Mouse (Mus musculus) thymus, adult 2 months (tissue): ENCODE data around the gene Uqcc3. TPM values are rescaled to one million over a fixed set of nuclear protein-coding genes. Genes with fewer than 3 reads are reported as not detected.
"Not testable (repeated sequence)": the region's sequence is repeated elsewhere in the genome, so short reads cannot be mapped to it uniquely, and the experiment has no call there.

Experiments used
- DNase-seq: peaks from one replicate; pipeline ENCODE4 v3.0.0; 2021
- H3K27ac ChIP-seq: fragments of 200-500 bp; 2 replicates; pipeline ENCODE4 v1.5.1; 2012; ENCODE audit warnings: low read length, control low read depth; ENCODE audit not compliant: control insufficient read depth, insufficient read depth
- H3K27me3 ChIP-seq: fragments of 200-500 bp; 2 replicates; pipeline ENCODE4 v1.6.1; 2012; ENCODE audit warnings: mild to moderate bottlenecking, low read length, moderate library complexity, mixed read lengths; ENCODE audit not compliant: control insufficient read depth, insufficient read depth
- H3K36me3 ChIP-seq: fragments of 200-500 bp; 2 replicates; pipeline ENCODE4 v1.6.1; 2012; ENCODE audit warnings: mild to moderate bottlenecking, low read length, moderate library complexity; ENCODE audit not compliant: control insufficient read depth, insufficient read depth
- H3K4me1 ChIP-seq: fragments of 200-500 bp; replicated peaks from 2 replicates; pipeline ENCODE4 v1.6.1; 2012; ENCODE audit warnings: low read length; ENCODE audit not compliant: control insufficient read depth, insufficient read depth
- H3K4me3 ChIP-seq: fragments of 200-500 bp; 2 replicates; pipeline ENCODE4 v1.5.1; 2012; ENCODE audit warnings: mild to moderate bottlenecking, low read length, control low read depth, moderate library complexity; ENCODE audit not compliant: control insufficient read depth, insufficient read depth
- CTCF ChIP-seq: fragments of 200-500 bp; IDR thresholded peaks from 2 replicates; pipeline ENCODE4 v1.5.1; 2012; ENCODE audit warnings: mild to moderate bottlenecking, control low read depth, low read length, moderate library complexity, borderline replicate concordance; ENCODE audit not compliant: control insufficient read depth, poor library complexity, insufficient read depth; ENCODE audit errors: extremely low read depth
- POLR2A ChIP-seq: fragments of 200-500 bp; IDR thresholded peaks from 2 replicates; pipeline ENCODE4 v1.6.1; 2012; ENCODE audit warnings: mild to moderate bottlenecking, low read length, control low read depth, moderate library complexity; ENCODE audit not compliant: control insufficient read depth, poor library complexity, insufficient read depth; ENCODE audit errors: extremely low read depth
- WGBS: fragments of 180-500 bp; shearing (Covaris S2); methylation state at CpG from one replicate; pipeline ENCODE4 v1.1.7; 2018; 5-methylcytosine and 5-hydroxymethylcytosine counted together
- polyA plus RNA-seq: library from polyadenylated mRNA; depleted of rRNA; stranded (reverse); fragments of >200 nt; gene quantifications from 2 replicates; pipeline ENCODE4 v1.2.3, GENCODE M21; 2012

Uqcc3 gene
- polyA plus RNA-seq, 1 experiment: 39.2 TPM

GRCm38 (mm10) chr19:8841012-8841411, 39.7 kb downstream of the Uqcc3 start:
- DNase-seq: no peak
- 88% methylated on average over 7 of the region's 7 CpGs for whole genome bisulfite sequencing
- H3K4me3 ChIP-seq: no peak overlapping the region

GRCm38 (mm10) chr19:8839908-8840791, 40.6 kb downstream of the Uqcc3 start:
- H3K4me3 ChIP-seq: peak overlapping the region; percentile 69
- WGBS: 31% methylated on average over 29 of the region's 29 CpGs
- H3K27ac ChIP-seq: no peak overlapping the region
- H3K4me1 ChIP-seq: peaks cover 33% of the 10 kb centered on the region
- peak; percentile 63 for DNase-seq
- no peaks in the 10 kb centered on the region for H3K36me3 ChIP-seq
- H3K27me3 ChIP-seq: no peaks in the 10 kb centered on the region
- TF ChIP-seq POLR2A (no peak), CTCF (no peak)

More at GRCm38 (mm10) chr19:8841012-8841411, 39.7 kb downstream of the Uqcc3 start:
- peaks cover 33% of the 10 kb centered on the region for H3K4me1 ChIP-seq
- H3K27me3 ChIP-seq: no peaks in the 10 kb centered on the region
- peaks cover 1% of the 10 kb centered on the region; the same call in 1 of the 2 replicates for H3K36me3 ChIP-seq
- TF ChIP-seq POLR2A: no peak
- no peak for TF ChIP-seq CTCF
- no peak overlapping the region for H3K27ac ChIP-seq

DNA sequence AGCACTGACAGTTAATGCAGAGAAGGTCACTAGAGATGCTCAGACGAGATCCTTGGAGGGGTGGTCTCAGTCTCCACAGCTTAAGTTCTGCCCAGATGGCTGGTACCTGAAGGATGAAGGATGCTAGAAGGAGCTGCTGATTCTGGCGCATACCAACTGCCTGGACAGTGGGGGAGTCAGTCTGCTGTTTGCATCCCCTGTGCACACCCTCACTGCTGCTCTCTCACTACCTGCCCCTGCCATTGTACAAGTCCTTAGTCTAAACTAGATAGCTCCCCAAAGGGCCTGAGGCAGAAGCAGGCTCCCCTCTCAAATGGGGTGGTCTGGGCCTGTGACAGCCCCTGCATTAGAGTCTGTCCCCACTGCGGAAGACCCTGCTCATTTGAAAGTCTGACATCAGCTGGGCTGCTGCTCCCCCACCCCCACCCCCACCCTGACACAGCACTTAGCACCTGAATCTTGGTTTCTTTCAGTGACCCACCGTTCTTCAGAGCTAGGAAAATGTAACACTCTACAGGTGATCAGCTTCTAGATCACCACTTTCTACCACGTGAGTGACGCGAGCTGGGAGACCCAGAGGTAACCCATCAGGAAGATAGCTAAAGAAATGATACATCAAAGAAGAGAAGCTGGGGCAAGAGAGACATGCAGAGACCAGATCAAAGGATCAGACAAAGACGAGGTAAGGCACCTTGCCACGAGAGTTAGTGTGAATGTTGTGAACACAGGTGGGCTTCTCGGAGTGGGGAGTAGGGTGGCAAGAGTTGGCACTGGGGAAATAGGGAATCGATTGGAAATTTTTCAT, 41.4 kb downstream of the Uqcc3 start, which contains the start of gene Gng3:
Gene Gng3 (minus strand): TSS at position 92 of the 805 bp plus-strand sequence.
- Histone ChIP-seq H3K27ac (no peak within 1 kb of the TSS), H3K36me3 (peaks cover 5% of the 10 kb centered on the region), H3K4me3 (peak within 1 kb of the TSS; percentile 86), H3K4me1 (peaks cover 33% of the 10 kb centered on the region), H3K27me3 (no peaks in the 10 kb centered on the region)
- no peak for DNase-seq
- TF ChIP-seq POLR2A (no peak), CTCF (no peak)
- 64% methylated on average over 11 of the region's 11 CpGs for WGBS

- DNase-seq: no peak
These were observed 42.5 kb downstream of the Uqcc3 start for GRCm38 (mm10) chr19:8838041-8838730.

DNA sequence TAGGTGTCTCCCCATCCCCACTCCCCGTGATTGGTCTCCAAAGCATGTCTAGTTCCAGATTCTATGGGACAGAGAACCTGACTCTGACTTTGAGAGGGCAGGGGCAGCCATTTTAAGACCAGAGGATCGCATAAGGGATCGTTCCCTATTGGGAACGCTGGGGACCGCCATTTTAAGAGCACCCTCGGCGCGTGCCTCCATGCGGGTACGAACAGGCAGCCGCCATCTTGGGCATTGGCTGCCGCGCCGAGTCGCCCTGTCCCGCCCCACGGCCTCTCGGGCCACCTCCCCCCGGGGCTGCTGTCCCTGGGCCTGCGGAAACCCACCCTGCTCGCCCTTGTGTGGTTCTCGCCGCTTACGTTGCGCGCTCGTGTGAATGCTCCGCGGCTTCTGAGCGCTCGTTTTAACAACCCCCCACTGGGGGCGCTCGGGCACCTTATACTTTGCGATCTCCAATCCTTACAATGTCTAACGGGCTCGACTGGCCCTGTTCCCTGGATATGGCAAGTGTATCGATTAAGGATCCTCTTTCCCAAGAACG, 43.4 kb downstream of the Uqcc3 start, which contains the start of gene Bscl2:
Gene Bscl2 (plus strand): TSS at position 217 of the 541 bp plus-strand sequence.
- 4% methylated on average over 38 of the region's 38 CpGs for WGBS
- Histone ChIP-seq H3K27ac (peak within 1 kb of the TSS; percentile 60), H3K36me3 (peaks cover 23% of the 10 kb centered on the region), H3K27me3 (no peaks in the 10 kb centered on the region), H3K4me3 (peak within 1 kb of the TSS; percentile 86), H3K4me1 (peaks cover 33% of the 10 kb centered on the region)
- TF ChIP-seq POLR2A (no peak), CTCF (peak; percentile 90)
- DNase-seq: peak; percentile 83

More at GRCm38 (mm10) chr19:8838041-8838730, 42.5 kb downstream of the Uqcc3 start:
- 32% methylated on average over 15 of the region's 15 CpGs for WGBS
- Histone ChIP-seq H3K36me3 (peaks cover 16% of the 10 kb centered on the region), H3K27me3 (no peaks in the 10 kb centered on the region), H3K27ac (no peak overlapping the region), H3K4me3 (peak overlapping the region; percentile 86), H3K4me1 (peaks cover 33% of the 10 kb centered on the region)
- no peak for TF ChIP-seq POLR2A
- TF ChIP-seq CTCF: no peak

DNA sequence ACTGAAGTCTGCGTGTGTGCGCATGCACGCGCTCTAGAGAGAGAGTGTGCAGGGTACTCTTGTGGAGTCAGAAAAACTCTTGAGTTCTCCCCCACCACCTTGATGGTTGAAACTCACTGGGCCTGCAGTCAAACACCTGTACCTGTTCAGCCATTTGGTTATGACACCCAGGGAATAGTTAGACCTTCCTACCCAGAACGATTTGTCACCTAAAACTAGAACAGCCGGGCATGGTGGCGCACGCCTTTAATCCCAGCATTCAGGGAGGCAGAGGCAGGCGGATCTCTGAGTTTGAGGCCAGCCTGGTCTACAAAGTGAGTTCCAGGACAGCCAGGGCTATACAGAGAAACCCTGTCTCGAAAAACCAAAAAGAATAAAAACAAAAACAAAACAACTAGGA, 44.4 kb downstream of the Uqcc3 start:
- H3K4me1 ChIP-seq: peaks cover 32% of the 10 kb centered on the region
- not testable (repeated sequence) for H3K27me3 ChIP-seq, H3K27ac ChIP-seq, H3K4me3 ChIP-seq, DNase-seq
- peaks cover 33% of the 10 kb centered on the region for H3K36me3 ChIP-seq
- 97% methylated on average over 10 of the region's 10 CpGs for WGBS
